Mouse (Mus musculus) adrenal gland, postnatal 4 days (tissue): ENCODE results near the gene Aspg. TPM values are rescaled to one million over a fixed set of nuclear protein-coding genes. Genes with fewer than 3 reads are reported as not detected.

Experiments used
- DNase-seq, 2 experiments: peaks; one replicate each; pipeline ENCODE4 v3.0.0; 2021 to 2022; ENCODE audit warnings: low spot score in 2 of 2, mixed read lengths in 2 of 2
- long read RNA-seq, 2 experiments: library from polyadenylated mRNA; stranded (forward); transcript quantifications; one replicate each; pipeline ENCODE4 v2.0.0; 2021
- total RNA-seq, 2 experiments: library from RNA; stranded (reverse); gene quantifications; 2 replicates each; pipeline ENCODE4 v1.2.3; 2021

The Aspg gene
- total RNA-seq = 1 to 10 TPM; 1.6 to 3.5 TPM
- long read RNA-seq, experiment 1 = 0 reads
- long read RNA-seq, experiment 2 = 0 reads

- no peak for DNase-seq
These were observed at the start of gene Aspg for GRCm38 (mm10) chr12:112106541-112106971. Aspg (plus strand) TSS chr12:112106679.

- DNase-seq = peak; percentile 53 to 64
These were observed 28.8 kb upstream of the Aspg start for GRCm38 (mm10) chr12:112077651-112078050.

GRCm38 (mm10) chr12:112079911-112080310 lies 26.6 kb upstream of the Aspg start:
- no peak for DNase-seq

GRCm38 (mm10) chr12:112080911-112081310 lies 25.6 kb upstream of the Aspg start:
- DNase-seq = no peak

GRCm38 (mm10) chr12:112082241-112082640 lies 24.2 kb upstream of the Aspg start:
- DNase-seq = no peak

GRCm38 (mm10) chr12:112086250-112086649 lies 20.2 kb upstream of the Aspg start:
- DNase-seq = no peak

GRCm38 (mm10) chr12:112086726-112087125 lies 19.8 kb upstream of the Aspg start:
- DNase-seq = no peak

GRCm38 (mm10) chr12:112088609-112089324 lies 17.7 kb upstream of the Aspg start:
- DNase-seq = no peak

- no peak for DNase-seq
These were observed 15.4 kb upstream of the Aspg start for GRCm38 (mm10) chr12:112091054-112091453.

- no peak for DNase-seq
These were observed 12.1 kb upstream of the Aspg start for GRCm38 (mm10) chr12:112094261-112094880.

GRCm38 (mm10) chr12:112096051-112096732 lies 10.3 kb upstream of the Aspg start:
- peak in 1 of 2 experiments; percentile 46 for DNase-seq

- no peak for DNase-seq
These were observed 9.8 kb upstream of the Aspg start for GRCm38 (mm10) chr12:112096733-112097117.

GRCm38 (mm10) chr12:112100106-112100505 lies 6.4 kb upstream of the Aspg start:
- DNase-seq = no peak

GRCm38 (mm10) chr12:112101045-112101444 lies 5.4 kb upstream of the Aspg start:
- no peak for DNase-seq

GRCm38 (mm10) chr12:112103179-112103578 lies 3.3 kb upstream of the Aspg start:
- DNase-seq = no peak

GRCm38 (mm10) chr12:112104890-112105289 lies 1.6 kb upstream of the Aspg start:
- no peak for DNase-seq

GRCm38 (mm10) chr12:112107685-112108084 lies 1.2 kb downstream of the Aspg start:
- DNase-seq = no peak

GRCm38 (mm10) chr12:112108696-112109445 lies 2.4 kb downstream of the Aspg start:
- no peak for DNase-seq

GRCm38 (mm10) chr12:112109701-112110100 lies 3.2 kb downstream of the Aspg start:
- no peak for DNase-seq

GRCm38 (mm10) chr12:112111323-112111722 lies 4.8 kb downstream of the Aspg start:
- DNase-seq = no peak

GRCm38 (mm10) chr12:112112235-112112634 lies 5.8 kb downstream of the Aspg start:
- DNase-seq = no peak
